Mouse (Mus musculus) urinary bladder, postnatal 25 days (tissue): Measurements from ENCODE around the gene Hoxa3.

Experiments used
- DNase-seq: peaks from one replicate; pipeline ENCODE4 v3.0.0; 2022; ENCODE audit warnings: low spot score

The Hoxa3 gene

GRCm38 (mm10) chr6:52205221-52205620, 7.9 kb downstream of the Hoxa3 start:
- no peak for DNase-seq

GRCm38 (mm10) chr6:52204050-52204752, 8.9 kb downstream of the Hoxa3 start, which contains the start of gene Hoxa5:
Hoxa5 (minus strand) TSS chr6:52204587.
- DNase-seq, result peak; percentile 80

GRCm38 (mm10) chr6:52203371-52204049, 9.6 kb downstream of the Hoxa3 start:
- DNase-seq, result no peak

GRCm38 (mm10) chr6:52203121-52203370, 10.1 kb downstream of the Hoxa3 start:
- DNase-seq, result no peak

- no peak for DNase-seq
These were observed 10.6 kb downstream of the Hoxa3 start for GRCm38 (mm10) chr6:52202362-52203120.

- DNase-seq, result no peak
These were observed 11.9 kb downstream of the Hoxa3 start for GRCm38 (mm10) chr6:52201269-52201668.

GRCm38 (mm10) chr6:52200751-52201250, 12.3 kb downstream of the Hoxa3 start:
- DNase-seq, result no peak

- no peak for DNase-seq
These were observed 12.9 kb downstream of the Hoxa3 start for GRCm38 (mm10) chr6:52200073-52200750.

- DNase-seq, result no peak
These were observed 15.9 kb downstream of the Hoxa3 start for GRCm38 (mm10) chr6:52197271-52197670.

- DNase-seq, result no peak
These were observed 16.3 kb downstream of the Hoxa3 start for GRCm38 (mm10) chr6:52196811-52197210.

- no peak for DNase-seq
These were observed 18.4 kb downstream of the Hoxa3 start for GRCm38 (mm10) chr6:52194690-52195089.

GRCm38 (mm10) chr6:52191860-52192550, 21.1 kb downstream of the Hoxa3 start:
- DNase-seq, result peak; percentile 90

GRCm38 (mm10) chr6:52190906-52191810, 22.0 kb downstream of the Hoxa3 start, which contains the start of gene Hoxa4:
Hoxa4 (minus strand) TSS chr6:52191753.
- no peak for DNase-seq

GRCm38 (mm10) chr6:52190410-52190809, 22.7 kb downstream of the Hoxa3 start:
- DNase-seq, result no peak

GRCm38 (mm10) chr6:52189909-52190308, 23.2 kb downstream of the Hoxa3 start:
- DNase-seq, result no peak

GRCm38 (mm10) chr6:52189172-52189591, 24.0 kb downstream of the Hoxa3 start:
- no peak for DNase-seq

- DNase-seq, result no peak
These were observed 26.6 kb downstream of the Hoxa3 start for GRCm38 (mm10) chr6:52186500-52186899.

GRCm38 (mm10) chr6:52185834-52186233, 27.3 kb downstream of the Hoxa3 start:
- no peak for DNase-seq

- DNase-seq, result no peak
These were observed 27.9 kb downstream of the Hoxa3 start for GRCm38 (mm10) chr6:52185222-52185621.

- no peak for DNase-seq
These were observed 28.5 kb downstream of the Hoxa3 start for GRCm38 (mm10) chr6:52184668-52185067.
